Mouse (Mus musculus): ENCODE data around the gene Itga1. TPM values are rescaled to one million over a fixed set of nuclear protein-coding genes. Genes with fewer than 3 reads are reported as not detected.

Gene Itga1
- polyA plus RNA-seq, 1 experiment = 4.5 TPM

- TF ChIP-seq CTCF (IDR thresholded peaks at IDR 0.05; ENCODE audit: extremely low read depth, insufficient read depth, insufficient read length, insufficient replicate concordance) = no peak
- TF ChIP-seq POLR2A (IDR thresholded peaks at IDR 0.05; ENCODE audit: low read depth, low read length) = no peak
- H3K36me3 ChIP-seq (ENCODE audit: control insufficient read depth, insufficient read depth, low read length) = no peaks in the 10 kb centered on the region
- WGBS = 56% methylated on average over 4 of the region's 4 CpGs
- H3K4me1 ChIP-seq (ENCODE audit: control insufficient read depth, insufficient read depth, insufficient read length) = peaks cover 6% of the 10 kb centered on the region; the same call in 1 of the 2 replicates
- no peaks in the 10 kb centered on the region for H3K27me3 ChIP-seq (ENCODE audit: control insufficient read depth, insufficient read depth, low read length)
- DNase-seq (ENCODE audit: low read depth in 1 of 2, low spot score in 2 of 2) = no peak
- no peak overlapping the region for H3K4me3 ChIP-seq (ENCODE audit: extremely low read depth, insufficient read depth, insufficient read length)
- H3K27ac ChIP-seq (ENCODE audit: insufficient read depth, low read length) = no peak overlapping the region
These were observed 81.0 kb downstream of the Itga1 start for GRCm38 (mm10) chr13:115020727-115021126.

GRCm38 (mm10) chr13:115017545-115017944, 84.2 kb downstream of the Itga1 start:
- Histone ChIP-seq H3K4me3 (ENCODE audit: extremely low read depth, insufficient read depth, insufficient read length) (no peak overlapping the region), H3K27me3 (ENCODE audit: control insufficient read depth, insufficient read depth, low read length) (no peaks in the 10 kb centered on the region), H3K4me1 (ENCODE audit: control insufficient read depth, insufficient read depth, insufficient read length) (peaks cover 6% of the 10 kb centered on the region; the same call in 1 of the 2 replicates), H3K27ac (ENCODE audit: insufficient read depth, low read length) (no peak overlapping the region), H3K36me3 (ENCODE audit: control insufficient read depth, insufficient read depth, low read length) (no peaks in the 10 kb centered on the region)
- no peak for DNase-seq (ENCODE audit: low read depth in 1 of 2, low spot score in 2 of 2)
- no peak for TF ChIP-seq CTCF (IDR thresholded peaks at IDR 0.05; ENCODE audit: extremely low read depth, insufficient read depth, insufficient read length, insufficient replicate concordance)
- 90% methylated on average over 9 of the region's 9 CpGs for WGBS

GRCm38 (mm10) chr13:115011547-115011946, 90.2 kb downstream of the Itga1 start:
- no peak for TF ChIP-seq CTCF (IDR thresholded peaks at IDR 0.05; ENCODE audit: extremely low read depth, insufficient read depth, insufficient read length, insufficient replicate concordance)
- Histone ChIP-seq H3K27ac (ENCODE audit: insufficient read depth, low read length) (no peak overlapping the region), H3K27me3 (ENCODE audit: control insufficient read depth, insufficient read depth, low read length) (no peaks in the 10 kb centered on the region), H3K4me3 (ENCODE audit: extremely low read depth, insufficient read depth, insufficient read length) (no peak overlapping the region), H3K4me1 (ENCODE audit: control insufficient read depth, insufficient read depth, insufficient read length) (no peaks in the 10 kb centered on the region), H3K36me3 (ENCODE audit: control insufficient read depth, insufficient read depth, low read length) (no peaks in the 10 kb centered on the region)
- 38% methylated on average over 6 of the region's 6 CpGs for WGBS
- DNase-seq (ENCODE audit: low read depth in 1 of 2, low spot score in 2 of 2) = no peak

- Histone ChIP-seq H3K27me3 (ENCODE audit: control insufficient read depth, insufficient read depth, low read length) (no peaks in the 10 kb centered on the region), H3K27ac (ENCODE audit: insufficient read depth, low read length) (no peak overlapping the region), H3K4me1 (ENCODE audit: control insufficient read depth, insufficient read depth, insufficient read length) (no peaks in the 10 kb centered on the region), H3K4me3 (ENCODE audit: extremely low read depth, insufficient read depth, insufficient read length) (no peak overlapping the region), H3K36me3 (ENCODE audit: control insufficient read depth, insufficient read depth, low read length) (no peaks in the 10 kb centered on the region)
- WGBS = 69% methylated on average over 9 of the region's 9 CpGs
- no peak for TF ChIP-seq CTCF (IDR thresholded peaks at IDR 0.05; ENCODE audit: extremely low read depth, insufficient read depth, insufficient read length, insufficient replicate concordance)
- TF ChIP-seq POLR2A (IDR thresholded peaks at IDR 0.05; ENCODE audit: low read depth, low read length) = no peak
- no peak for DNase-seq (ENCODE audit: low read depth in 1 of 2, low spot score in 2 of 2)
These were observed 95.4 kb downstream of the Itga1 start for GRCm38 (mm10) chr13:115006213-115006835.

- H3K4me1 ChIP-seq (ENCODE audit: control insufficient read depth, insufficient read depth, insufficient read length) = no peaks in the 10 kb centered on the region
- H3K27ac ChIP-seq (ENCODE audit: insufficient read depth, low read length) = no peak overlapping the region
- H3K27me3 ChIP-seq (ENCODE audit: control insufficient read depth, insufficient read depth, low read length) = no peaks in the 10 kb centered on the region
- no peak for TF ChIP-seq CTCF (IDR thresholded peaks at IDR 0.05; ENCODE audit: extremely low read depth, insufficient read depth, insufficient read length, insufficient replicate concordance)
- TF ChIP-seq POLR2A (IDR thresholded peaks at IDR 0.05; ENCODE audit: low read depth, low read length) = no peak
- WGBS = 74% methylated on average over 6 of the region's 6 CpGs
- no peak overlapping the region for H3K4me3 ChIP-seq (ENCODE audit: extremely low read depth, insufficient read depth, insufficient read length)
- no peaks in the 10 kb centered on the region for H3K36me3 ChIP-seq (ENCODE audit: control insufficient read depth, insufficient read depth, low read length)
- no peak for DNase-seq (ENCODE audit: low read depth in 1 of 2, low spot score in 2 of 2)
These were observed 96.4 kb downstream of the Itga1 start for GRCm38 (mm10) chr13:115005342-115005741.

- Histone ChIP-seq H3K27me3 (ENCODE audit: control insufficient read depth, insufficient read depth, low read length) (no peaks in the 10 kb centered on the region), H3K4me3 (ENCODE audit: extremely low read depth, insufficient read depth, insufficient read length) (no peak overlapping the region), H3K36me3 (ENCODE audit: control insufficient read depth, insufficient read depth, low read length) (no peaks in the 10 kb centered on the region), H3K4me1 (ENCODE audit: control insufficient read depth, insufficient read depth, insufficient read length) (no peaks in the 10 kb centered on the region), H3K27ac (ENCODE audit: insufficient read depth, low read length) (no peak overlapping the region)
- TF ChIP-seq CTCF (IDR thresholded peaks at IDR 0.05; ENCODE audit: extremely low read depth, insufficient read depth, insufficient read length, insufficient replicate concordance) = no peak
- TF ChIP-seq POLR2A (IDR thresholded peaks at IDR 0.05; ENCODE audit: low read depth, low read length) = no peak
- DNase-seq (ENCODE audit: low read depth in 1 of 2, low spot score in 2 of 2) = no peak
- 64% methylated on average over 7 of the region's 7 CpGs for WGBS
These were observed 98.2 kb downstream of the Itga1 start for GRCm38 (mm10) chr13:115003444-115004053.

GRCm38 (mm10) chr13:115002837-115003236, 98.9 kb downstream of the Itga1 start:
- no peak overlapping the region for H3K4me3 ChIP-seq (ENCODE audit: extremely low read depth, insufficient read depth, insufficient read length)
- H3K27me3 ChIP-seq (ENCODE audit: control insufficient read depth, insufficient read depth, low read length) = no peaks in the 10 kb centered on the region
- TF ChIP-seq CTCF (IDR thresholded peaks at IDR 0.05; ENCODE audit: extremely low read depth, insufficient read depth, insufficient read length, insufficient replicate concordance) = no peak
- TF ChIP-seq POLR2A (IDR thresholded peaks at IDR 0.05; ENCODE audit: low read depth, low read length) = no peak
- DNase-seq (ENCODE audit: low read depth in 1 of 2, low spot score in 2 of 2) = no peak
- no peak overlapping the region for H3K27ac ChIP-seq (ENCODE audit: insufficient read depth, low read length)
- 61% methylated on average over 3 of the region's 3 CpGs for WGBS
- H3K36me3 ChIP-seq (ENCODE audit: control insufficient read depth, insufficient read depth, low read length) = no peaks in the 10 kb centered on the region
- no peaks in the 10 kb centered on the region for H3K4me1 ChIP-seq (ENCODE audit: control insufficient read depth, insufficient read depth, insufficient read length)

All from spleen, adult 2 months (tissue).